Mouse (Mus musculus) adrenal gland, postnatal 14 days (tissue): ENCODE results near the gene Klhl29. TPM values are rescaled to one million over a fixed set of nuclear protein-coding genes. Genes with fewer than 3 reads are reported as not detected.
"Not testable (repeated sequence)": the region's sequence is repeated elsewhere in the genome, so short reads cannot be mapped to it uniquely, and the experiment has no call there.

ENCODE experiments used
- DNase-seq: peaks from one replicate; pipeline ENCODE4 v3.0.0; 2021; ENCODE audit warnings: mixed read lengths
- total RNA-seq: library from RNA; stranded (reverse); gene quantifications from 2 replicates; pipeline ENCODE4 v1.2.3, GENCODE M21; 2021

Gene Klhl29
- total RNA-seq, 1 experiment from 2014 or later = 10.4 TPM

GRCm38 (mm10) chr12:5358497-5358896 is 17.0 kb downstream of the Klhl29 start:
- no peak for DNase-seq

DNA sequence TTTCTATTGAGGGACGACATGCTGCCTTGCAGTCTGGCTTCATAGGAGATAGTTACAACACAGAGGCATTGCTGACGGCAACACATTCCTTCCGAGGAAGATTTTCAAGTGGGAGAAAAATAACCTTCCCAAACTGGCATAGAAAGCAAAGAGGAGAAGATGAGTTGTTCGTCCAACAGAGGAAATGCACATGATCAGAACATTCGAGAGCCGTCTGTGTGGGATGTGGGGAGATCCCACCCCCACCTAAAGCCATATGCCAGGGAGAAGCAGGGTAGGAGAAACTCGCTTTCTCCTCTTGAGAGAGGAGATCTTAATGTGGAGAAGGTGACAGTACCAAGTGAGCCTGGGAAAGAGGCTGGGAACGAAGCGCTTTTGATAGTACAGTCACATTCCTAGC is 22.1 kb downstream of the Klhl29 start:
- no peak for DNase-seq

DNA sequence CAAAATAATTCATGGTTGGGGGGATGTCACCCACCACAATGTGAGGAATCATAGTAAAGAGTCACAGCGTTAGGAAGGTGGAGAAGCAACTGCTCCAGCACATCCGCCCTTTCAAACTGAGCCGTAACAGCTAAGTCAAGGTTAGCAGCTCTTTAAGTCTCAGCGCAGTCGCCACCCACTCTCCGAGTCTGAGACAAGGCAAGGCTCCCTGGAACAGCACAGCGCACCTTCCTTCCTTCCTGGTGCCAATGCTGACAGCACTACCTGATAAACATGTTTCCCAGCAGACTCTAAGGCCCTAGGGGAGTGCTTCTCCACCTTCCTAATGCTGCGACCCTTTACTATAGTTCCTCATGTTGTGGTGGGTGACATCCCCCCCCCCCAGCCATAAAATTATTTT is 22.7 kb downstream of the Klhl29 start:
- no peak for DNase-seq

GRCm38 (mm10) chr12:5350491-5351285 is 24.8 kb downstream of the Klhl29 start:
- DNase-seq = peak; percentile 79

- no peak for DNase-seq
Measured at GRCm38 (mm10) chr12:5345088-5345487, 30.4 kb downstream of the Klhl29 start.

DNA sequence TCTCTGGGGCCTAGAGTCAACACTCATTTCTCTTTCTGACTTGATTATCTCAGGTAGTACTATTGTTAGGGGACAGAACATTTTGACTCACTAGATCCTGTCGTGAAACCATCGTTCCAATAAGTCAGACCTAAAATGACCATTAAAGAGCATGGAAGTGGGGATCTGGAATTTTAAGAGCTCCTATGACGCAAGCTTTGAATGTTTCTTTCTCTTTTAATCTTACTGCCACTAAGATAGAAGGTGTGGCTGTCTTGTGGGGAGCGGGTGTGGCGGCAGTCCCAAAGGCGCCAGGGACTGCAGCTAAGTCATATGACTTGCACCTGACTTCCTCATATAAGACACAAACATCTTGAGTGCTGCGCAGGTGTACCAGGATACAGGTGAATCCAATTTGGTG is 31.0 kb downstream of the Klhl29 start:
- DNase-seq = not testable (repeated sequence)

- DNase-seq = no peak
Measured at GRCm38 (mm10) chr12:5340151-5340603, 35.3 kb downstream of the Klhl29 start.

DNA sequence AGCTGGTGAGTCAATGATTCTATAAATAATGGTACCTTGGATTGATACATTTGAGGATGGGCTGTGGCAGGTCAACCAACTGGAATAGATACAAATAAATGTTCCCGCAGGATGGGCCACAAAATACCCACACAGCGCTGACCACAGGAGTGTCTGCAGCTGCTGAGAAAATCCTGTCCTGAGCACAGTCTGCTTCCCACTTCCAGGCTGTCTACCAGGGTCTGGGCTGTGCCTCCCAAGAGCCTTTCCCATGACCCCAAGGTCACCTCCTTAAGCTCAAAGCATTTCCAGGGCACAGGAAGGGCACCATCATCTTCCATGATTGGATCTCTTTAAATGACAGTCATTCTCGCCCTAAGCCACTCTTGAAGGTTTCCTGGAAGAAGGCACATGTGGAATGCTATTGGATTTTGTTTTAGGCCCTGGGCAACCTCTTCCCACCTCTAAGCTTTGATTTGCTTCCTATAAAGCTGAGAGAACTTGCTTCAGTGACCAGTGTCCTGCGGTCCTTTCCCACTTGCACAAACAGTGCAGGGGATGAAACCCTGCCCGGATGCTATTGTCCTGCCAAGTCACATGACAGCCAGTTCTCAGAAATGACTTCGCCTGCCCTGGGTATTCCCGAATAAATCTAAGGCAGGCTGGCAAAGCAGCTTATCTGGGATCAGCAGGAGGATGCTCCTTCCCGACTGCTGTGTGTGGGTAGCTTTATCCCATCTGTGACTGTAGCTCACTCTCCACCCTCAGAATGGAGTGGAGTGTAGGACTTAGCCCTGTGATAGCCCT is 38.4 kb downstream of the Klhl29 start:
- DNase-seq = peak; percentile 42

DNA sequence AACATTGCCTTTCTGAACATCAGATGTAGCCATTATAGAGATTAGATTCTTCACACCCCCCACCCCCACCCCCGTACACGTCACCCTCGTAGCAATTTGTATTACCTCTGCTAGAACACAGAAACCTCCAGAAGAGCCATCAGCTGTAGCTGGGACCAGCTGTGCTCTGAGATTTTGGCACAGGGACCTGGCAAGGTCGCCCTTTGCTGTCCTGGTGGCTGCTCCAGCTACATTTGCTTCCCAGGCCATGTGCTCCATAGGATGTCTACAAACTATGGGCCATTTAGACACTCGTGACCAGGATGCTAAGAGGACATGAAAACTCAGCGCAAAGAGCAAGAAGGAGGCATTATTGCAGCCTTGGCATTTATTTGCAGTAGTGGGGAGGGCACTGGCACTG is 39.2 kb downstream of the Klhl29 start:
- DNase-seq = no peak

DNA sequence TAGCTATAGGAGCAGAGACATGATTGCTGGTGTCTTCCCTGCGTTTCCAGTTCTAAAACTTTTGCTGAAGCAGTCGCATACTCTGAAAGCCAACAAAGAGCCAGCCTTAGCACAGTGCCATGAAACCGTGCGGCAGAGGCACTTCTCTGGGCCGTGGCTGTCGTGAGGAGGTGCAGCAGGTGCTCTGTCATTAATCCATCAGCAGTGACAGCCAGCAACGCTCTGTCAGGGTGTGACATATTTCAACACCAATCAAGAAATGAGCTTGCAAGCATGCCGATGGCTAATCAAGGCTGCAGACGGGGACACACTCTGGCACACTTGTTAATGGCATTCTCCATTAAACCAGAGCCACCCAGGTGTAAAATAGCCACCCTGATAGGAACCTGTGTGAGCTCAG is 40.5 kb downstream of the Klhl29 start:
- DNase-seq = no peak

DNA sequence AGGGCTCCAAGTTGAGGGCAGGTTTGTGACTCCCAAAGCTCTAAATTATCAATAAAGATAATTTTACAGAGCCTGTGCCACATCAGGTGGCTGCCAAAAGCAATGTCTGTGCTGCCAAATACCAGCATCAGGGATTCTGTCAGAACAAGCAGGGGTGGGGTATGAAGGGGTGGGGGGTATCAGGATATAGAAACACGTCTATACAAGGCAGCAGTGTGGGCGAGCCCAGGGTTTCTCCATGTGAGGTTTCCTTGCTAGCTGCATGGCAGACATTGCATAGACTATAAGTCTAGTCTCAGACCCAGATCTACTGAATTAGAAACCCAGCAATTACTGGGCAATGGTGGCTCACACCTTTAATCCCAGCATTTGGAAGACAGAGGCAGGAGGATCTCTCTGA is 41.3 kb downstream of the Klhl29 start:
- no peak for DNase-seq

DNA sequence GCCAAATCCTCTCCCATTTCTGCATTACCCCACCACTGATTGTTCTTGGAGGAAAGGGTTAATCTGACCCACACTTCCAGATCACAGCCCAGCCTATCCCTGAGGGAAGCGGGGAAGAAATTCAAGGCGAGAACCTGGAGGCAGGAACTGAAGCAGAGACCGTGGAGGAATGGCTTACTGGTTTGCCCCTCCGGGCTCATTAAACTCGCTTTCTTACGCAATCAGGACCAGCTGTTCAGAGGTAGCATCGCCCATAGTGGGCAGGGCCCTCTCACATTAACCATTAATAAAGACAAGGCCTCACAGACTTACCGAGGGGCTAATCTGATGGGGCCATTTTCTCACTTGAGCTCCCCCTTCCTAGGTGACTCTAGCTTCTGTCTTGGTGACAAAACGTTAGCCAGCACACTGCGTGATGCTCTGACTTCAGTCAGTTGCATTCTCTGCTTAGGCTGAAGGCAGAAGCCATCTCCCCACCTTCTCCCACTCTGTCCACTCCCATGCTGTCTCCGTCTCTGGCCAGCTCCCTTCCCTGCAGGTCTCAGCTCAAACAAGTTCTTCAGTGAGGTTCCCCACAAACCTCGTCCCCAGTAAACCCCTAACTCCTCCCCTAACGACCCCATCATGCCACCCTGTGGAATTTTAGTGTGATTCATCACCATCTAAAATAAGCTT is 43.5 kb downstream of the Klhl29 start:
- no peak for DNase-seq

- no peak for DNase-seq
Measured at GRCm38 (mm10) chr12:5330496-5331070, 44.9 kb downstream of the Klhl29 start.

- no peak for DNase-seq
Measured at GRCm38 (mm10) chr12:5322444-5323087, 52.9 kb downstream of the Klhl29 start.

DNA sequence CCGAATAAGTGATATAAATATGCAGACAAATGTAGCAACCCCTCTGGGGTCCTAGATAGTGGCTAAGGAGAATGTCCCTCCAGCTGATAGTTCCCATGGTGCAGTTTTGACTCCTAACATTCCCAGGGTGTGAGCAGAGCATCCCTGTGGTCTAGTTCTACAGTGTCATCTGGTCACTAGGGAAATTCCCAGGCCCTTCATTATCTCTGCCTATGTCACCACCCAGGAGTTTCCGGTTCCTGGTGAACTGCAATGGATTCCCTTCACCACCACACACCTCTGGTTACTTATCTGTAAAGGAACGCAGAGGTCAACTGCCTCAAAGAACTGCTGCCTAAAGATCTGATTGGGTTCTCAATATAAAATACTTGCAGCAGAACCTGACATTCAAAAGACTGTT is 54.5 kb downstream of the Klhl29 start:
- DNase-seq = no peak

DNA sequence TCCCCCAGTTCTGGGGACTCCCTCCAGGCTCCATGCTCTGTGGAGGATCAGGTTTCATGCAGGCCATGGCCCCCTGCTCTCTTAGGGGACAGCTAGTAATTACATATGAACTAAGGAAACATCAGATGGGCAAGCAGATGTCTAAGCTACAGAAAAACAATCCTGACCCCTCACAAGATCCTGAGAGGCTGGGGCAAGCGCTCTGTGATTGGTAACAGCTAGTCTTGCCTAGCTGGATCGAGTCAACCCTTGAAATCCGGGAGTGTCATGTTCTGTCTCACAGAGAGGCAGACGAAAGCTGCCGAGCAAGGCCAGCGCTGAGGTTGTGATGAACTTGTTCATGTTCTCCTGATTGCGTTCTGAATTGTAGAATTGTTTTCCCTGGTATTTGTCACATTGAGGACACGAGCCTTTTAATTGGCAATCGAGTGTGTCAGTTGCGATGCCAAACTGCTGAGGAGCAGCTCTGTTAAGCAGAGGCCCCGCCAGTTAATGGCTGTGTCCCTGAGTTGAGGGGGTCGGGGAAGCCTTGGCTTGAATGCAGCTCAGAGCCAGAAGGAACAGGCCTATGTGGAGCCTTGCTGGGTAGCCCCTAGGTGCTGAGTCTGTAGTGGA is 56.0 kb downstream of the Klhl29 start:
- DNase-seq = no peak

- no peak for DNase-seq
Measured at GRCm38 (mm10) chr12:5316029-5316567, 59.4 kb downstream of the Klhl29 start.

GRCm38 (mm10) chr12:5307923-5308322 is 67.6 kb downstream of the Klhl29 start:
- no peak for DNase-seq

- no peak for DNase-seq
Measured at GRCm38 (mm10) chr12:5305466-5305865, 70.0 kb downstream of the Klhl29 start.

GRCm38 (mm10) chr12:5303912-5304311 is 71.6 kb downstream of the Klhl29 start:
- peak; percentile 57 for DNase-seq

DNA sequence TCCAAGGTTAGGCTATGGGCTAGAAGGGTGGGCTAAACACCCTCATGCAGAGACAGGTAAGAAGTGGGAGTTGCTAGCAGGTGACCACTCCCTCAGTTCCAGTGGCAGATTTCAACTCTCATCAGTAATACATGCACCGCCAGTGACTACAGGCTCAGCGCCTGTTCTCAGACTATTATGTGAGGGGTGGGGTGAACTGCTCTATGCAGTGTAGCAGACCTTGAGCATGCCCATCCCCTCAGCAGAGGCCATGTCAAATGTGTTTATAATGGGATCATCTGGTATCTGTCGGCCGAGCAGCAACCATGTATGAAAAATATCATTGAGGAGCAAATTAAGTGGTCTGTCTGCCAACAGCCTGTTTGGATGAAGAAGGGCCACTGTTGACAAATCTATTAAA is 72.4 kb downstream of the Klhl29 start:
- no peak for DNase-seq
